Mouse (Mus musculus): ENCODE results near the gene Dnah8.

Gene Dnah8

DNA sequence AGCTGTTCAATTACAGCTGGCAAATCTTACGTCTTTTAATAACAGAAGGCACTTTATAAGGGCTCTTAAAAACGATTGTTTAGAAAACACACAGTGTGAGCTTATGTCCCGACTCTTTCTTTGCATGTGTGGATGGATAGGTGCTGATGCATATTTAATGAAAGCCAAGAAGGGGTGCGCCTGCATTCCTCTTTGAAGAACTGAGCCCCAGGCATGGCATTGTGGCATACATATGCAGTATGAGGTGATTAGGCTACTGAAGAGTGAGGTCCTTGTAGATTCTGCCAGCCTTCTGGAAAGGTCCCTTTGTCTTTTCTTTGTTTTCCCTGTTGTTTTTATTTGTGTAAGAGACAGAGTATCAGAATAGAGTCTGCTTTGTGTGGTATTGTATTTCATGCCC is 48.4 kb downstream of the Dnah8 start:
- no peak for DNase-seq

GRCm38 (mm10) chr17:30673023-30673422 is 48.9 kb downstream of the Dnah8 start:
- DNase-seq, result no peak

GRCm38 (mm10) chr17:30675021-30675740 is 51.0 kb downstream of the Dnah8 start:
- no peak for DNase-seq

- DNase-seq, result no peak
These were observed 54.4 kb downstream of the Dnah8 start for GRCm38 (mm10) chr17:30678523-30678922.

GRCm38 (mm10) chr17:30679612-30680011 is 55.5 kb downstream of the Dnah8 start:
- DNase-seq, result no peak

GRCm38 (mm10) chr17:30681604-30682003 is 57.5 kb downstream of the Dnah8 start:
- no peak for DNase-seq

- no peak for DNase-seq
These were observed 66.0 kb downstream of the Dnah8 start for GRCm38 (mm10) chr17:30690181-30690580.

DNA sequence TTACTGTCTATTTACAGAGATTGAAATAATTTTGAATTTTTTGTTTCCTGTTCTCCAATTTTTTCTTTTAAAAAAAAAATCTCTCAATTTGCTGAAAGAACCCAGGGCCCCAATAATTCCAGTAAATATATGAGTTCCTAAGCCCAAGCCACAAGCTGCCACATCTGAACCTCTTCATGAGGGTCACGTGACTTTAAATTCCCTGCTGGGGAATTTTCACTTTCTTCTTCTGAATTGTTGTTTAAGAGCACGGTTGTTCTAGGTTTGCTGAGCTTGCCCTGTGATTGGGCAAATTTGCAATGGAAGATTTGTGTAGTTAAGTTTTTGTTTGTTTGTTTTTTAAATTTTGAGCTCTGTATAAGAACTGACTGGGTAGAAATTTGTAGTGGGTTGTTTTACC is 67.3 kb downstream of the Dnah8 start:
- no peak for DNase-seq

DNA sequence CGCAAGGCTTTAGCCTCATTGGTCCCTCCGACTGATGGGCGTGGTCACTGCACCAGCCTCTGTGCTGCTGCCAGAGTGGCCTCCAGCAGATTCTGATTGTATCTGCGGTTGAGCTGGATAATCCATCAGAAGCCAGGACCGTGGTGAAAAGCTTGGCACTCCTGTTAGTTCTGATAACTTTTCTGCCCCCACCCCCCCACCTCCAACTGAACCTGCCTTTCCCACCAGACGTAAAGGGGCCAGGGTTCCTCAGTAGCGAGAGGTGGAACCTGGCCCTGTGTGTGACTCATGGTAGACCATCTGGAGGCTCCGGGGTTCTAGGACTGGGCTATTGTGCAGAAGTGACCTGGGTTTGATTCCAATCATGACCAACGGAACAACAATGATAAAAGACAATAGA is 70.1 kb downstream of the Dnah8 start:
- no peak for DNase-seq

DNA sequence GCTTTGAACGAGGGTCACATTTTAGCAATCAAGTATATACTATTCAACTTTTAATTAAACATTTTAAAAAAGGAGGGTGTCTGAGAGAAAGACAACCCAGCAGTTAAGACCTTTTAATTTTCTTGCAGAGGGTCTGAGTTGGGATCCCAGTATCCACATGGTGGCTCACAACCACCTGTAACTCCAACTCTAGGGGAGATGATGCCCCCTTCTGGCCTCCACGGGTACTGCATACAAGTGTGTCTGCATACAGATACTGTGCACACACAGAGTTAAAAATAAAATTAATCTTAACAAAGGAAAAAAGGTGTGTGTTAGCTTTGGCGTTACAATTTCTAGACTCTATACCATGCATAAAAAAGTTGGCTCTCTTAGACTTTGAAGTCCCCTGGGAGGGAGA is 90.6 kb downstream of the Dnah8 start:
- no peak for DNase-seq

- DNase-seq, result no peak
These were observed 94.0 kb downstream of the Dnah8 start for GRCm38 (mm10) chr17:30718197-30718596.

GRCm38 (mm10) chr17:30719031-30719430 is 94.9 kb downstream of the Dnah8 start:
- no peak for DNase-seq

DNA sequence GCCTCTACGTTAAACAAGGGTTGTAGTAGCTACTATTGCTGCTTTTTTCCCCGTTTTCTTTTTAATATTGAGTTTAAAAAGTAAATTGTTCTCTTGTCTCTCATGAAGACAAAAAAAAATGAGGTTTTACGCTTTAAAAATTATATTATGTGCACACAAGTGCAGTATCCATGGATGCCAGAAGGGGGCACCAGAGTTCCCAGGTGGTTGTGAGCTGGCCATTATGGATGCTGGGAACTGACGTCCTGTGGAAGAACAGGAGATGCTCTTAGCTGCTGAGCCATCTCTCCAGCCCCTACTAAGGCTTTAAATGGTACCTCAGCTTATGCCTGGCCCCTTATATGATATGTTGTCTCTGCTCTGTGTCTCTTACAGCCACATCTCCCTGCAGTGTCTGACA is 103.6 kb downstream of the Dnah8 start:
- DNase-seq, result no peak

DNA sequence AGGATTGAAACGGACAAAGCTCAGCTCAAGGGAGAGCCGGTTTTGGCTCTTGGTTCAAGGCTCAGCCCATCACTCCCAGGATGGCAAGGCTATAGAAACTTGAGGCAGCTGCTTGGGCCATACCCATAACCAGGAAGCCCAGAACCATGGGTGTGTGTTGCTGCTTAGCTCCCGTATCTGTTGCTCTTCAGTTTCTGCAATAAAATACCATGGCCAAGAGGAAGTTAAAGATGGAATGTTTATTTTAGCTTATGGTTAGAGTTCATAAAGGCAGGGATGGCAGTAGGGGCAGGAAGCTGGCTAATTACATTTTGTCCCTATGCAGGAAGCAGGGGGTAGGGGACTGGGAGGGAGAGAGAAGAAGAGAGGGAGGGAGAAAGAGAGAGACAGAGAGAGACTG is 108.6 kb downstream of the Dnah8 start:
- no peak for DNase-seq

DNA sequence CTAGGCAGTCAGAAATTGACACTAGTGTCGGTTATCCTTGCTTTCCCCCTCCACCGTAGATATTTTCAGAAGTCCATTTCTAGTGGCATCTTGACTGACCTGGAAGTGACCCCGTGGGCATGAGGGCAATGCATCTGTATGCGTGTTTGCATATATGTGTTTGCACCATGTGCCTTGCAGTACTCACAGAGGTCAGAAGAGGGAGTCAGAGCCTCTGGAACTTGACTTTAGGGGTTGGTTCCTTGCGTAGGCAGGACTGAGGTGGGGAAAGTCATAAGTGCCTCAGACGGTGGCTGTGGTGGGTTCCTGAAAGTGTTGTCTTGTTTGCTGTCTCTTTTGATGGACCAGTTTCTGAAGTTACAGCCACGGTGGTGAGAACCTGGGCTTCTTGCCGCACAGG is 110.6 kb downstream of the Dnah8 start:
- DNase-seq, result no peak

DNA sequence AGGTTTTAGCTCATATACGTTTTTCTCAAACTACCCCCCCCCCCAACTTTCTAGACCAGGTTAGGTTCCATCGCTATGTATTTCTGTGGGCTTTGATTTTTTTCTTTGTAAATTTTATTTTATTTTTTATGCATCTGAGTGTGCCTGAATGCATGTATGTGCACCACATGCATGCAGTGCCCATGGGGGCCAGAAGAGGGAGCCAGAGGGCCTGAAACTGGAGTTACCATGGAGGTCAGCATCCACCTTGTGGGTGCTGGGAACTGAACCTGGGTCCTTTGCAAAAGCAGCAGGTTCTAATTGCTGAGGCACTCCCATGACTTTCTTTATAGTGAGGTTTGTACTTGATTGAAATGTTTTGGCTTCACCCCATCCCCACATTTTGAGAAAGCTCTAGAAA is 111.3 kb downstream of the Dnah8 start:
- no peak for DNase-seq

DNA sequence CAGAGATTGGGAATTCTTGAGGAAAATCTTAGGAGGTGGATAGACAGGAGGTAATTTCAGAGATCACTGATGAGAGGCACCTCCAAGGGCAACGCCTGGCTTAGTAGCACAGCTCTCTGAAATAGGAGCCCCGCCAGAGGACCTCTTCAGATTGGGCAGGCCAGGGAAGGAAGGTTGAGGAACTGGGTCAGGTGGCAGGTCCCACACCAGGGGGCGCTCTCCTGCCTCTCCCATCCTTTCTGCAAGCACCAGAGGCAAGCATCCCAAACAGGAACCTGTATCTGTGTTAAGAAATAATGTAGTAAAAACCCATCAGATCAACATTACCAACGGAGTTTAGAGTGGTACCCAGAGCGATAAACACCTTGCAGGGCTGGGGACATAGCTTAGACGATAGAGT is 113.6 kb downstream of the Dnah8 start:
- DNase-seq, result no peak

DNA sequence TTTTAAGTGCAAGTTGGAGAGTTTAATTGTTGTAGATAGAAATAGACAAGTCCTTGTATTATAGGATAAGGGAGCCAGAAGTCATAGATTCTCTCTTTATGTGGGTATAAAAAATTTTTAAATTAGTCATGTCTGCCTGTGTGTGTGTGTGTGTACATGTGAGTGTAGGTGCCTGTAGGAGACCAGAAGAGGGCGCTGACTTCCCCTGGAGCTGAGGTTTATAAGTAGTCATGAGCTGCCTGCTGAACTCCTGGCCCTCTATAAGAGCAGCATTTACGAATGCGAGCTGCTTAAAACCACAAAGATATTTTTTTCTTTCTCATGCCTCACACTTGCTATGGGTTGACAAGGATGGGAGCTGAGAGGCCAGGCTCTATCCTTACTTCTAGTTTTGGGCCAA is 115.6 kb downstream of the Dnah8 start:
- DNase-seq, result no peak

DNA sequence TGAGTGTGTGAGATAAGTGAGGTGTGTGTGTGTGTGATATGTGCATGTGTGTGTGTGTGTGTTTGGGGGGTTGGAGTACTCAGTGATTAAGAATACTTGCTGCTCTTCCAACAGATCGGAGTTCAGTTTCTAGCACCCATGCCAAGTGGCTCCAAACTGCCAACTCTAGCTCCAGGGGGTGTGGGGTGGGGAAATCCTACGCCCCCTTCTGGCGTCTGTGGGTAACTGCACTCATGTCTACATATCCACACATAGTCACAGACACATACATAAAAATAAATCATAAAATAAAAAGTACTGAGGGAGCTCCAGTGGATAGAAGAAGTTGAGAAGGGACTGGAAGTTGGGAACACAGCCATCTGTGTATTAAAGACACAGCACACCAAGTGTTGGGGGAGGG is 119.8 kb downstream of the Dnah8 start:
- no peak for DNase-seq

GRCm38 (mm10) chr17:30746056-30747024 is 122.2 kb downstream of the Dnah8 start:
- DNase-seq, result peak; percentile 69

- no peak for DNase-seq
These were observed 125.2 kb downstream of the Dnah8 start for GRCm38 (mm10) chr17:30749391-30749790.

DNA sequence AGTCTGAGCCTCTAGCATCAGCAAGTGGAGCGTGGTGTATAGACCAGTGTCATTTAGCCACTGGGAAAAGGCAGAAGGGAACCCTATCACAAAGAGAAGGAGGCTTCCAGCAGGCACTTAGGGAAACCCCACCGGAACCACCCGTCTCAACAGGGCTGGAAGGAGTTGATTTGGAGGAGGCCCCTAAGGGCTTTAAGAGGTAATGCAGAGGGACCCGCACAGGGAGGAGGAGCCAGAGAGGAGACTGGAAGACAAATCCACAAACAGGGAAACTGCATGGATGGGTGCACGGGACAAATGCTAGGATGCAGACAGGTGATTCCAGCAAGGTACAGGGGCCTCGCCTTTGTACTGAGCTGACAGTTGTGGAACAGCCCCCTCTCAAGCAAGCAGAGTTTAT is 126.1 kb downstream of the Dnah8 start:
- no peak for DNase-seq

DNA sequence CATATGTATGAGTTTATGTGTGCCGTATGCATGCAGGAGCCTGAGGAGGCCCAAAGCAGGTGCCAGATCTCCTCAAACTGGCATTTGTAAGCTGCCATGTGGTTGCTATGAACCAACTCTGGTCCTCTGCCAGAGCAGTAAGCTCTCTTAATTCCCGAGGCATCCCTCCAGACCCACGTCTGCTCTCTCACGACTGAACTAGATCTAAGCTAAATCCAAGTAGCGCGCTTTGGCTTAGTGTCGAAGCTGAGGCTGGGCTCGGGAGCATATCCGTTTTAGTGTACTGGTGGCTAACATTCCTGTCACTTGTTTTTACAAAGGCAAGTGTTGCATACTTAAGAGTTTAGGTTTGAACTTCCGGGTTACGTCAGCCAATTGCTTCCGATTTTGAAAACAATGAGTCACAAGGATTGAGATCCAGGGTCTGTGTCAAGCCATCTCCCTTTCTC is 128.2 kb downstream of the Dnah8 start:
- DNase-seq, result peak; percentile 47

DNA sequence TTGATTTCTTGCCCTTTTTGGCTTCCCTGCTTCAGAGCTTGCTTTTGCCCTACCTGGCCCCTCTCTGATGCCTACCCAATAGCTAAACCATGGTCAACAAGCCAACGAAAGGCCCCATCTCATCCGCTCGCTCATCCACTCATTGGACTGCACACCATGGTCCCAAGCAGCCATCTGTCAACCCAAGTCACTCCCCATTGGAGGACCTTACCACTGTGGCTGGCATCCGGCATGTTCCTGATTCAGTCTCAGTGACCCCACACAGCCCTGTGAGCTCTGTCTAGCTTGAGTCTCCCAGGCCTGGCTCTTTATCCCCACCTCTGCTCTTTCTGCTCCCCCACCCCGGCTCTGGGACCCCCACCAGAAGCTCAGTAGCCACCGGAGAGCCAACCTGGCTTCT is 129.0 kb downstream of the Dnah8 start:
- no peak for DNase-seq
